9 mouse cellular contexts compared by ENCODE assay signal in genomic region chr3:131642681-131643292, GRCm38 (mm10).
DNase-seq lines count a peak whose midpoint lies in the region; ATAC-seq lines count a peak whose summit lies in the region.
"Had no signal": no experiment of that assay in that cellular context is flagged by ENCODE, and none has a peak within 500 bp of the region (broad histone marks: within the 10 kb centered on the region; RNA-seq: fewer than 3 reads in every experiment).

No protein-coding gene starts in this region.

- DNase-seq in cerebellum, postnatal 25 days: peak; percentile 38 to 45
- DNase-seq in right cerebral cortex, postnatal 14 days: peak; percentile 20
- no peak for DNase-seq in right cerebral cortex, postnatal 4 days
- DNase-seq in lung, postnatal 36 days: peak; percentile 32
- DNase-seq in telencephalon, adult 2 months (ENCODE audit: low read depth, low spot score): peak; percentile 40
- DNase-seq in urinary bladder, adult 2 months (ENCODE audit: low spot score): no peak
- no peak for DNase-seq in urinary bladder, adult 18-20 months (ENCODE audit: low spot score in 2 of 2)
- DNase-seq: gastrocnemius, postnatal 14 days had no signal

- no peak for ATAC-seq in cerebellum, adult (ENCODE audit: insufficient number of reproducible peaks, low FRiP score, low TSS enrichment)

Comparison
In these comparisons a context has a peak if more than half of its experiments do, and no peak if none do; other contexts are left out.
1. DNase-seq: peak in cerebellum, postnatal 25 days (2 of 2), right cerebral cortex, postnatal 14 days (single experiment), lung, postnatal 36 days (single experiment) and telencephalon, adult 2 months (single experiment); none in right cerebral cortex, postnatal 4 days (single experiment), urinary bladder, adult 2 months (single experiment) and urinary bladder, adult 18-20 months (0 of 2).